Mouse (Mus musculus) lung, adult 18-20 months (tissue): ENCODE data around the gene Esp16.
"Not testable (repeated sequence)": the region's sequence is repeated elsewhere in the genome, so short reads cannot be mapped to it uniquely, and the experiment has no call there.

Experiments
- DNase-seq, 2 experiments: peaks; one replicate each; pipeline ENCODE4 v3.0.0; 2022; ENCODE audit warnings: mixed read lengths in 2 of 2

The Esp16 gene

GRCm38 (mm10) chr17:39535842-39536241, at the start of gene Esp16:
Gene Esp16 (plus strand): TSS chr17:39536142.
- DNase-seq, result not testable (repeated sequence)

- DNase-seq, result not testable (repeated sequence)
Measured at GRCm38 (mm10) chr17:39498043-39498442, 37.9 kb upstream of the Esp16 start.
